Mouse (Mus musculus): ENCODE results near the gene Hamp. TPM values are rescaled to one million over a fixed set of nuclear protein-coding genes. Genes with fewer than 3 reads are reported as not detected.

The Hamp gene
- polyA plus RNA-seq, 1 experiment from 2014 or later = not detected

DNA sequence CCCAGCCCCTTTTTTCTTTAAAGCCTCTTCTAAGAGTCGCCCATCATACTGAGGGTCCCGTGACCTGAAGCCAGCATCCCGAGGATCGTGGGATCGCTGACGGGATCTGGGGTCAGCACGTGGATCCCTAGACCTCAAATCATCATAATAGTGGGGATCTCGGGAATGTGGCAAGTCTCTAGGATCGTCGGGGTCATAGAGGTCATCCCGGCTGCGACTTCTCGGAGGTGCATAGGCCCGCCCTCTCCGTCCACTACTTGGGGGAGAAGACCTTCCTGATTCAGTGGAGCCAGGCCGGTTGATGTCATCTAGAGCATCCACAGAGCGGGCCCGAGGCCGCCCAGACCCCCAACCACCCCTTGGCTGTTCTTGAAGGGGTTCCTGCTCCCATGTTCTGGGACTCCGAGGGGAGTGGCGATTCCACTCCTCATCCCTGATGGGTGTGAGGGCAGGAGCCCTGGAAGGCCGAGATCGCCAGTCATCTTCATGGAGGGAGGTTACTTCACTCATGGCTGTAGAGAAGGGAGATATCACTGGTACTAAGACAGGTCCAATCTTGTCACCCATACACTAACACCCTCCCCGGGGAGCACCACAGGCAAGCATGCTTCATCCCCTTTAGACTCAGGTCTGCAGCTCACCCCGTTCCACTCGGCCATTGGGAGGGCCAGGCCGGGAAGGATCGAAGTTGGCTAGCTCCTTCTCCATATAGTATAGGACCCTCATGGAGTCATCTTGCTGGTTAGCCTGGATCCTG is 14.5 kb upstream of the Hamp start:
- WGBS = 68% methylated on average over 28 of the region's 28 CpGs
- peaks cover 17% of the 10 kb centered on the region for H3K4me1 ChIP-seq (ENCODE audit: control insufficient read depth, insufficient read depth, low read length)
- no peak for ATAC-seq
- no peaks in the 10 kb centered on the region for H3K27me3 ChIP-seq (replicated peaks; ENCODE audit: control insufficient read depth, insufficient read depth, low read length)
- peaks cover 23% of the 10 kb centered on the region; the same call in 1 of the 2 replicates for H3K36me3 ChIP-seq (ENCODE audit: control insufficient read depth, insufficient read depth, low read length)
- H3K27ac ChIP-seq (ENCODE audit: low read length) = peak overlapping the region; percentile 98
- H3K4me2 ChIP-seq (ENCODE audit: low read depth, low read length) = peak overlapping the region; percentile 64
- H3K9me3 ChIP-seq (ENCODE audit: control insufficient read depth, low read length) = no peaks in the 10 kb centered on the region
- peak overlapping the region; percentile 93 for H3K4me3 ChIP-seq (ENCODE audit: low read length)
- H3K9ac ChIP-seq (ENCODE audit: low read depth, low read length) = peak overlapping the region; percentile 99

DNA sequence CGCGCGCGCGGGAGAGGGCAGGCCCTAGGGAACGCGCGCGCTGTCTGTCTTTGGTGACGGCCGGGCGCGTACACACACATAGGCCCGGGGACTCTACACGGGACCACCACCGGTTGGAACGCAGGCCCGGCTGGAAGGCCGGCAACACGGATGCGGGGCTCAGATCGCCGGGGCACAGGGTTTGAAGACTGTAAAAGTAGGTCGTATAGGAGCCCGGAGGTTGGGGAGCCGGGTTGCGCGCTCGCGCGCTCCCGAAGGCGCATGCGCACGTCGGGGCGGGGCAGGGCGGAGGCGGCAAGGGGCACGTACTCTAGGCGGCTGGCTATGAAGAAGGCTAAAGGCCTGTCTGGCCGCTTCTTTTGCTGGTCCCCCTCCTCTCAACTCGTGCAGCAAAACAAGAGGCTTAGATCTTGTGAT is 13.5 kb upstream of the Hamp start:
- no peaks in the 10 kb centered on the region for H3K9me3 ChIP-seq (ENCODE audit: control insufficient read depth, low read length)
- peaks cover 17% of the 10 kb centered on the region for H3K4me1 ChIP-seq (ENCODE audit: control insufficient read depth, insufficient read depth, low read length)
- peak overlapping the region; percentile 98 for H3K27ac ChIP-seq (ENCODE audit: low read length)
- peak overlapping the region; percentile 99 for H3K9ac ChIP-seq (ENCODE audit: low read depth, low read length)
- 0% methylated on average over 43 of the region's 43 CpGs for WGBS
- H3K36me3 ChIP-seq (ENCODE audit: control insufficient read depth, insufficient read depth, low read length) = peaks cover 23% of the 10 kb centered on the region; the same call in 1 of the 2 replicates
- H3K4me3 ChIP-seq (ENCODE audit: low read length) = peak overlapping the region; percentile 93
- H3K4me2 ChIP-seq (ENCODE audit: low read depth, low read length) = peak overlapping the region; percentile 64
- ATAC-seq = peak; percentile 75
- no peaks in the 10 kb centered on the region for H3K27me3 ChIP-seq (replicated peaks; ENCODE audit: control insufficient read depth, insufficient read depth, low read length)

DNA sequence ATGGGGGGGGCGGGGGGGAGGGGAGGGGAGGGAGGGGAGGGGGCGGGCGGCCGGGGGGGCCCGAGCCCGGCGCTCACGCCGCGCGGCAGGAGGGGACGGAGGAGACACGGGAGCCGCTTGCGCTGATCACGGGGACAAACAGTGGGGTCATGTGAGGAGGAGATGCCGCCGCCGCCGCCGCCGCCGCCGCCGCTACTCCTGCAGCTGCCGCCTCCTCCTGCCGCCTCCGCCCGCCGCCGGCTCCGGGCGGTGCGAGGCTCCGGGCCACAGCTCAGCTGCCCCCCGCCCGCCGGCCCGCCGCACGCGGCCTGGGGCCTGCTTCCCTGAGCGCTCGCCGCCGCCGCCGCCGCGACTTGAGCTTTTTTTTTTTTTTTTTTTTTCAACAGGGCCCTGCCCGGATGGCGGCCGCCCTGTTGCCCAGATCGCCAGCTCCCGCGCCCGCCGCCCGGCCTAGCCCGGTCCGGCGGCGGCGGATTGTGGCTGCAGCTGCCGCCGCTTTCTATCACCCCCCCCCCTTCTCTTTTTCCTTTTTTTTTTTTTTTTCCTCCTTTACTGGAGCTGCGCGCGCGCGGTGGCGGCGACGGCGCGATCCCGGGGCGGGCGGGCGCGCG is 13.0 kb upstream of the Hamp start, which contains the start of gene Usf2:
Gene Usf2 (minus strand): TSS at position 48 of the 611 bp plus-strand sequence.
- peak within 1 kb of the TSS; percentile 93 for H3K4me3 ChIP-seq (ENCODE audit: low read length)
- peaks cover 21% of the 10 kb centered on the region; the same call in 1 of the 2 replicates for H3K36me3 ChIP-seq (ENCODE audit: control insufficient read depth, insufficient read depth, low read length)
- H3K27me3 ChIP-seq (replicated peaks; ENCODE audit: control insufficient read depth, insufficient read depth, low read length) = no peaks in the 10 kb centered on the region
- H3K9me3 ChIP-seq (ENCODE audit: control insufficient read depth, low read length) = no peaks in the 10 kb centered on the region
- ATAC-seq = peak; percentile 47
- peak within 1 kb of the TSS; percentile 98 for H3K27ac ChIP-seq (ENCODE audit: low read length)
- H3K9ac ChIP-seq (ENCODE audit: low read depth, low read length) = peak within 1 kb of the TSS; percentile 99
- WGBS = under 1% methylated on average over 59 of the region's 82 CpGs
- peaks cover 17% of the 10 kb centered on the region for H3K4me1 ChIP-seq (ENCODE audit: control insufficient read depth, insufficient read depth, low read length)
- H3K4me2 ChIP-seq (ENCODE audit: low read depth, low read length) = peak within 1 kb of the TSS; percentile 88

DNA sequence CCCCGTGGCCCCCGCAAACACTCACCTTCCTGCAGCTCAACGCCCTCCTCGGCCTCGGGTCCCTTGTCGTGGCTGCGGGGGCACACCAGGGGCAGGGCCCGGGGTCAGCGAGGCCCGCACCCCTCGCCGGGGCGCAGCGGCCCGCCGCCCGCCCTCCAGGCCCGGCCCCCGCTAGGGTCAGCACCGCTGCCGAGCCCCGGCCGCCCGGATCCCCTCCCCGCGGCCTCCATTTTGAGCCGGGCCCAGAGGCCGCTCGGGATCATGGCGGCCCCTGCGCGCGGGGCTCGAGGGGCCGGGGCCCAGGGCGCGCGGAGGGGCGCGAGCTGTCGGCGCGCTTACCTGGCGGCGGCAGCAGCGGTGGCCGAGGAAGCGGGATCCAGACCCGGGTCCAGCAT is 12.5 kb upstream of the Hamp start:
- 1% methylated on average over 20 of the region's 49 CpGs for WGBS
- H3K27me3 ChIP-seq (replicated peaks; ENCODE audit: control insufficient read depth, insufficient read depth, low read length) = no peaks in the 10 kb centered on the region
- H3K4me2 ChIP-seq (ENCODE audit: low read depth, low read length) = peak overlapping the region; percentile 88
- H3K9me3 ChIP-seq (ENCODE audit: control insufficient read depth, low read length) = no peaks in the 10 kb centered on the region
- H3K4me1 ChIP-seq (ENCODE audit: control insufficient read depth, insufficient read depth, low read length) = peaks cover 17% of the 10 kb centered on the region
- peak overlapping the region; percentile 93 for H3K4me3 ChIP-seq (ENCODE audit: low read length)
- H3K36me3 ChIP-seq (ENCODE audit: control insufficient read depth, insufficient read depth, low read length) = peaks cover 19% of the 10 kb centered on the region; the same call in 1 of the 2 replicates
- H3K9ac ChIP-seq (ENCODE audit: low read depth, low read length) = peak overlapping the region; percentile 99
- peak overlapping the region; percentile 98 for H3K27ac ChIP-seq (ENCODE audit: low read length)
- ATAC-seq = peak; percentile 50

DNA sequence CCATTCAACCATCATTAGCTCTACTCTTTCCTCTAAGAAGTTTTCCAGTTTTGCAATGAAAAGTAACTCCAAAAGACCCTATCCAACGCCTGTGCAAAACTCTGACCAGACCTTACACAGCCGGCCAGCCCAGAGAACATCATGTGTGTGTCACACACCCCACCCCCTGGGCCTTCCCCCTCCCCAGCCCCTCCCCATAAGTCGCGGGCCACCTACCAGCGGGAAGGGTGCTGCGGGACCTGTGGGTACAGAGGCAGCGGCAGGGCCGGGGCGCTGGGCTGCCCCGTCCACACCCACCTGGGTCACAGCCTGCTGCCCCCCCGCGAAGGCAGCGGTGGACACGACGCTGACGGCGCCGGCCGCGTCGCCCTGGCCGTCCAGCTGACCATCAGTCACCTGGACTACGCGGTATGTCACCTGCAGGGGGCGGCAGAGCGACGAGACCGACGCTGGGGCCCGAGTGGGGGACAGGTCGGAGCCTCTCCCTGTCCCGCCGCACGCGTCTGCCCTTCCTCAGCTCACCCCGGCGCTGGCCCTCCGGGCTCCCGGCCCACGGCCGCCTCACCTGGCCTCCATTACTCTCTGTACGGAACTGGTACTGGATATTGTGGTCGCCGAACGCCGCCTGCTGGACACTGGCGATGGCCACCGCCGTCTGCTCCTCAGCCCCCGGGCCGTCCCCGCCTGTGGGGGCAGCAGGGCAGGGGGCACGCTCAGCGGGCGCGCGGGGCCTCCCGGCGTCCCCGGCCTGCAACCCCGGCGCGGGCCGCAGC is 11.9 kb upstream of the Hamp start:
- Histone ChIP-seq H3K27me3 (replicated peaks; ENCODE audit: control insufficient read depth, insufficient read depth, low read length) (no peaks in the 10 kb centered on the region), H3K4me3 (ENCODE audit: low read length) (peak overlapping the region; percentile 93), H3K4me1 (ENCODE audit: control insufficient read depth, insufficient read depth, low read length) (peaks cover 17% of the 10 kb centered on the region), H3K4me2 (ENCODE audit: low read depth, low read length) (peak overlapping the region; percentile 88), H3K27ac (ENCODE audit: low read length) (peak overlapping the region; percentile 98), H3K9ac (ENCODE audit: low read depth, low read length) (peak overlapping the region; percentile 99), H3K9me3 (ENCODE audit: control insufficient read depth, low read length) (no peaks in the 10 kb centered on the region), H3K36me3 (ENCODE audit: control insufficient read depth, insufficient read depth, low read length) (peaks cover 19% of the 10 kb centered on the region; the same call in 1 of the 2 replicates)
- peak; percentile 72 for ATAC-seq
- under 1% methylated on average over 63 of the region's 64 CpGs for WGBS

DNA sequence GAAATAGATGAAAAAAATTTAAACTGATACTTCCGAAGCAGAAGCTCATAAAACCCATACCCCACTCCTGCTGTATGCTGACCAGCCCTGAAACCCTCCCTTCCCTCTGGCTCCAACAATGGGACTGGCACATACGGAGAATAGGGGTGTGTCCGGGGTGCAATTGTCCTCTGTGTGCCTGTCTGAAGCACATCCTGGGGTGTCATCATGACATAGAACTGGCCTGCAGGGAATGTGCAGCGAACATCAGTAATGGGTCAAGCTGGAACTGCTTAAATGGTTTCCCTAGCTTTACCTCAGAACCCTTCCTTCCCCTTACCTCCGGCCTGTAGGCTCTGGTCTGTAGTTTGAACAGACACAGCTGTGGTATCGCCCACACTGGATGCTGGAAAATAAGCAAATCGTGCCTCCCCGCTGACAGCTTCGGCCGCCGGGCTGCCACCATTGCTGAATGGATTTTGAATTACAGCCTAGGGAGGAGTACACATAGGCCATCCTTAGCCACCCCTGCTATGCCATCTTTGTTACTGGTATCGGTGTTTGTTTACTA is 11.2 kb upstream of the Hamp start:
- Histone ChIP-seq H3K9ac (ENCODE audit: low read depth, low read length) (peak overlapping the region; percentile 99), H3K4me2 (ENCODE audit: low read depth, low read length) (peak overlapping the region; percentile 88), H3K27me3 (replicated peaks; ENCODE audit: control insufficient read depth, insufficient read depth, low read length) (no peaks in the 10 kb centered on the region), H3K27ac (ENCODE audit: low read length) (no peak overlapping the region), H3K4me3 (ENCODE audit: low read length) (peak overlapping the region; percentile 93), H3K4me1 (ENCODE audit: control insufficient read depth, insufficient read depth, low read length) (peaks cover 17% of the 10 kb centered on the region), H3K36me3 (ENCODE audit: control insufficient read depth, insufficient read depth, low read length) (peaks cover 19% of the 10 kb centered on the region; the same call in 1 of the 2 replicates), H3K9me3 (ENCODE audit: control insufficient read depth, low read length) (no peaks in the 10 kb centered on the region)
- 74% methylated on average over 12 of the region's 12 CpGs for WGBS
- no peak for ATAC-seq

DNA sequence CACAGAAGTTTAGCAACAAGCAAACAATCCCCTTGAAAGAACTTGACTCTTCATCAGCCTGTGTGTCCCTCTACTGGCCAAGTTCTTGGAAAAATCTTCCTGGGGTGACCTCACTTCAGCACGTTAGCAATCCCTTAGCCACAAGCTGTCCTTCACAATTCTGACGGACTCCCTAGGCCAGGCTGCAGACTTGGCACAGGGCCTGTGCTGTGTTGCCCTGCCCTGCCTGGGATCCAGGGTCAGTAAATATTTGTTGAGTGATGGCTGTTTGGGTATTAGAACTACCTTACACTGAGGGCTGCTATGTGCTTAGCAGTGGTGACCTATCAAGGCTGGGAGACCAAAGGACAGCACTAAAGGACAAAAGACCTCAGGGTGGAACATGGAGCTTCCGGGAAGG is 10.2 kb upstream of the Hamp start:
- no peak for ATAC-seq
- no peak overlapping the region for H3K27ac ChIP-seq (ENCODE audit: low read length)
- peaks cover 17% of the 10 kb centered on the region for H3K4me1 ChIP-seq (ENCODE audit: control insufficient read depth, insufficient read depth, low read length)
- WGBS = 73% methylated on average over 3 of the region's 3 CpGs
- no peaks in the 10 kb centered on the region for H3K9me3 ChIP-seq (ENCODE audit: control insufficient read depth, low read length)
- no peak overlapping the region for H3K4me3 ChIP-seq (ENCODE audit: low read length)
- H3K36me3 ChIP-seq (ENCODE audit: control insufficient read depth, insufficient read depth, low read length) = peaks cover 21% of the 10 kb centered on the region; the same call in 1 of the 2 replicates
- no peak overlapping the region for H3K9ac ChIP-seq (ENCODE audit: low read depth, low read length)
- no peak overlapping the region for H3K4me2 ChIP-seq (ENCODE audit: low read depth, low read length)
- H3K27me3 ChIP-seq (replicated peaks; ENCODE audit: control insufficient read depth, insufficient read depth, low read length) = no peaks in the 10 kb centered on the region

DNA sequence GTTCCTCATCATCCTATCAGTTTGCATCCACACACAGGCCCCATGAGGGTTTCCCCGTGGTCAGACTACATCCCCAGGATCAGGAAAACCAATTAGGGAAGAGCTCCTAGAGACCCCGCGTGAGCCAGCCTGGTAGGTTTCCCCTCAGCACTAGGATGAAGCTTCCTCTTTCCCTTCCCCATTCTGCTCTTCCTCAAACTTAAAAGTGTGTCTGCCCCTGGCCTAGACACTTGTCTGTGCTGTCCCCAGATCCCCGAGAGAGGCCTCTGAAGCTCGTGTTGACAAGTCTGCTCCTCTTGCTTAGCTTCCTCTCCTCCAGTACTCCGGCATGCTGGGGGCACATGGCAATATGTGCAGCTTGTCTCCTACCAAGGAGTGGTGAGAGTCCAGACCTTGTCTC is 9.6 kb upstream of the Hamp start:
- H3K27me3 ChIP-seq (replicated peaks; ENCODE audit: control insufficient read depth, insufficient read depth, low read length) = no peaks in the 10 kb centered on the region
- H3K4me2 ChIP-seq (ENCODE audit: low read depth, low read length) = no peak overlapping the region
- no peaks in the 10 kb centered on the region for H3K9me3 ChIP-seq (ENCODE audit: control insufficient read depth, low read length)
- H3K4me1 ChIP-seq (ENCODE audit: control insufficient read depth, insufficient read depth, low read length) = peaks cover 15% of the 10 kb centered on the region
- no peak overlapping the region for H3K4me3 ChIP-seq (ENCODE audit: low read length)
- H3K9ac ChIP-seq (ENCODE audit: low read depth, low read length) = no peak overlapping the region
- H3K27ac ChIP-seq (ENCODE audit: low read length) = no peak overlapping the region; the same call in 1 of the 2 replicates
- H3K36me3 ChIP-seq (ENCODE audit: control insufficient read depth, insufficient read depth, low read length) = peaks cover 18% of the 10 kb centered on the region; the same call in 1 of the 2 replicates
- ATAC-seq = no peak
- WGBS = 89% methylated on average over 6 of the region's 6 CpGs

Data from intestine, embryonic 16.5 days (tissue).